Mouse (Mus musculus) heart, embryonic 11.5 days (tissue): ENCODE data around the gene Lsr. TPM values are rescaled to one million over a fixed set of nuclear protein-coding genes. Genes with fewer than 3 reads are reported as not detected.
A peak's percentile ranks its signal among the peaks of the same experiment; 100 is the strongest.

ENCODE experiments used
- ATAC-seq: fragments of 200-750 bp; cut with Nextera tagmentation; replicated peaks from 2 replicates; pipeline ENCODE4 v1.8.0; 2017; ENCODE audit warnings: moderate library complexity; ENCODE audit not compliant: insufficient number of reproducible peaks, low FRiP score, low TSS enrichment
- H3K27ac ChIP-seq: fragments of 300-500 bp; sonication (generic); 2 replicates; pipeline ENCODE4 v1.5.1; 2014; ENCODE audit warnings: mild to moderate bottlenecking, low read depth, low read length
- H3K27me3 ChIP-seq: fragments of 300-500 bp; sonication (generic); 2 replicates; pipeline ENCODE4 v1.6.1; 2014; ENCODE audit warnings: mild to moderate bottlenecking, low read length, mixed read lengths; ENCODE audit not compliant: control insufficient read depth, insufficient read depth
- H3K36me3 ChIP-seq: fragments of 300-500 bp; sonication (generic); 2 replicates; pipeline ENCODE4 v1.6.1; 2014; ENCODE audit warnings: mild to moderate bottlenecking, low read length, moderate library complexity, mixed read lengths; ENCODE audit not compliant: control insufficient read depth, insufficient read depth
- H3K4me1 ChIP-seq: fragments of 300-500 bp; sonication (generic); 2 replicates; pipeline ENCODE4 v1.6.1; 2014; ENCODE audit warnings: low read length; ENCODE audit not compliant: control insufficient read depth, insufficient read depth
- H3K4me2 ChIP-seq: fragments of 300-500 bp; sonication (generic); 2 replicates; pipeline ENCODE4 v1.6.1; 2014; ENCODE audit warnings: mild to moderate bottlenecking, moderate library complexity
- H3K4me3 ChIP-seq: fragments of 300-500 bp; sonication (generic); 2 replicates; pipeline ENCODE4 v1.5.1; 2014; ENCODE audit warnings: low read depth, low read length
- H3K9ac ChIP-seq: fragments of 300-500 bp; sonication (generic); 2 replicates; pipeline ENCODE4 v1.6.1; 2014; ENCODE audit warnings: mild to moderate bottlenecking, low read depth, low read length, moderate library complexity
- H3K9me3 ChIP-seq: fragments of 300-500 bp; sonication (generic); replicated peaks from 2 replicates; pipeline ENCODE4 v1.6.1; 2016; ENCODE audit warnings: low read length; ENCODE audit not compliant: control insufficient read depth
- WGBS: fragments of 180-500 bp; shearing (Covaris S2); extraction: QIAGEN DNeasy Blood & Tissue Kit; methylation state at CpG from one replicate; pipeline ENCODE4 v1.1.7; 2014; ENCODE audit not compliant: insufficient replicate concordance; 5-methylcytosine and 5-hydroxymethylcytosine counted together
- polyA plus RNA-seq: library from polyadenylated mRNA; unstranded; fragments of >200 nt; fragmentation: Nextera tagmentation; extraction: Ambion mirVana; gene quantifications from 2 replicates; pipeline ENCODE4 v1.2.1, GENCODE M21; 2014

The Lsr gene
- polyA plus RNA-seq = 11.6 and 14.4 TPM in 2 replicates

- peak within 1 kb of the TSS; percentile 50 for H3K4me3 ChIP-seq
- peak within 1 kb of the TSS; percentile 70 for H3K4me2 ChIP-seq
- H3K27me3 ChIP-seq = peaks cover 18% of the 10 kb centered on the region
- no peak within 1 kb of the TSS for H3K27ac ChIP-seq
- peak within 1 kb of the TSS; percentile 67 for H3K9ac ChIP-seq
- H3K36me3 ChIP-seq = no peaks in the 10 kb centered on the region
- 0% methylated on average over 19 of the region's 19 CpGs for WGBS
- no peaks in the 10 kb centered on the region for H3K9me3 ChIP-seq
- ATAC-seq = no peak
- peaks cover 5% of the 10 kb centered on the region; the same call in 1 of the 2 replicates for H3K4me1 ChIP-seq
Measured at GRCm38 (mm10) chr7:30973251-30973500, at the start of gene Lsr. Gene Lsr (minus strand): TSS chr7:30973464.

GRCm38 (mm10) chr7:31017104-31017901, 44.0 kb upstream of the Lsr start:
- 45% methylated on average over 10 of the region's 10 CpGs for WGBS
- H3K27ac ChIP-seq = peak overlapping the region; percentile 64
- ATAC-seq = peak; percentile 78
- H3K4me2 ChIP-seq = peak overlapping the region; percentile 34
- H3K36me3 ChIP-seq = no peaks in the 10 kb centered on the region
- H3K4me3 ChIP-seq = no peak overlapping the region
- H3K4me1 ChIP-seq = peaks cover 13% of the 10 kb centered on the region
- H3K9me3 ChIP-seq = no peaks in the 10 kb centered on the region
- H3K27me3 ChIP-seq = no peaks in the 10 kb centered on the region
- no peak overlapping the region for H3K9ac ChIP-seq

GRCm38 (mm10) chr7:31012971-31013370, 39.7 kb upstream of the Lsr start:
- H3K9ac ChIP-seq = no peak overlapping the region
- peaks cover 13% of the 10 kb centered on the region for H3K4me1 ChIP-seq
- WGBS = 68% methylated on average over 5 of the region's 5 CpGs
- H3K27ac ChIP-seq = no peak overlapping the region
- H3K4me3 ChIP-seq = no peak overlapping the region
- no peaks in the 10 kb centered on the region for H3K27me3 ChIP-seq
- ATAC-seq = no peak
- H3K9me3 ChIP-seq = no peaks in the 10 kb centered on the region
- no peaks in the 10 kb centered on the region for H3K36me3 ChIP-seq
- H3K4me2 ChIP-seq = no peak overlapping the region

- no peaks in the 10 kb centered on the region for H3K36me3 ChIP-seq
- no peaks in the 10 kb centered on the region for H3K27me3 ChIP-seq
- H3K4me1 ChIP-seq = no peaks in the 10 kb centered on the region
- H3K9ac ChIP-seq = no peak overlapping the region
- 73% methylated on average over 3 of the region's 3 CpGs for WGBS
- H3K9me3 ChIP-seq = no peaks in the 10 kb centered on the region
- H3K4me3 ChIP-seq = no peak overlapping the region
- no peak overlapping the region for H3K4me2 ChIP-seq
- ATAC-seq = no peak
- H3K27ac ChIP-seq = no peak overlapping the region
Measured at GRCm38 (mm10) chr7:31008889-31009288, 35.6 kb upstream of the Lsr start.

GRCm38 (mm10) chr7:31008175-31008574, 34.9 kb upstream of the Lsr start:
- H3K4me3 ChIP-seq = no peak overlapping the region
- WGBS = 67% methylated on average over 1 of the region's 1 CpGs
- ATAC-seq = no peak
- no peaks in the 10 kb centered on the region for H3K36me3 ChIP-seq
- H3K4me1 ChIP-seq = no peaks in the 10 kb centered on the region
- H3K27ac ChIP-seq = no peak overlapping the region
- no peaks in the 10 kb centered on the region for H3K27me3 ChIP-seq
- H3K4me2 ChIP-seq = no peak overlapping the region
- H3K9ac ChIP-seq = no peak overlapping the region
- H3K9me3 ChIP-seq = no peaks in the 10 kb centered on the region

GRCm38 (mm10) chr7:31007775-31008174, 34.5 kb upstream of the Lsr start:
- no peak overlapping the region for H3K4me3 ChIP-seq
- H3K27ac ChIP-seq = no peak overlapping the region
- 53% methylated on average over 1 of the region's 1 CpGs for WGBS
- H3K27me3 ChIP-seq = no peaks in the 10 kb centered on the region
- no peaks in the 10 kb centered on the region for H3K36me3 ChIP-seq
- ATAC-seq = no peak
- no peak overlapping the region for H3K9ac ChIP-seq
- H3K9me3 ChIP-seq = no peaks in the 10 kb centered on the region
- no peaks in the 10 kb centered on the region for H3K4me1 ChIP-seq
- H3K4me2 ChIP-seq = no peak overlapping the region

GRCm38 (mm10) chr7:31002650-31003049, 29.4 kb upstream of the Lsr start:
- 47% methylated on average over 8 of the region's 8 CpGs for WGBS
- ATAC-seq = no peak
- Histone ChIP-seq H3K36me3 (no peaks in the 10 kb centered on the region), H3K4me2 (no peak overlapping the region), H3K9ac (no peak overlapping the region), H3K27me3 (no peaks in the 10 kb centered on the region), H3K4me3 (no peak overlapping the region), H3K4me1 (peaks cover 11% of the 10 kb centered on the region), H3K9me3 (no peaks in the 10 kb centered on the region), H3K27ac (no peak overlapping the region)

GRCm38 (mm10) chr7:31000505-31001020, 27.3 kb upstream of the Lsr start:
- Histone ChIP-seq H3K9me3 (0 out of 2 replicates have a peak, but pooled peaks cover 3% of the 10 kb centered on the region), H3K4me3 (no peak overlapping the region), H3K27ac (peak overlapping the region; percentile 64), H3K36me3 (no peaks in the 10 kb centered on the region), H3K4me2 (peak overlapping the region; percentile 35), H3K9ac (peak overlapping the region; percentile 39; the same call in 1 of the 2 replicates), H3K27me3 (no peaks in the 10 kb centered on the region), H3K4me1 (peaks cover 11% of the 10 kb centered on the region)
- ATAC-seq = peak; percentile 72
- WGBS = 16% methylated on average over 7 of the region's 7 CpGs

GRCm38 (mm10) chr7:30996491-30996890, 23.2 kb upstream of the Lsr start:
- Histone ChIP-seq H3K9me3 (0 out of 2 replicates have a peak, but pooled peaks cover 3% of the 10 kb centered on the region), H3K27me3 (no peaks in the 10 kb centered on the region), H3K9ac (no peak overlapping the region), H3K4me2 (no peak overlapping the region), H3K4me1 (peaks cover 15% of the 10 kb centered on the region), H3K4me3 (no peak overlapping the region), H3K36me3 (no peaks in the 10 kb centered on the region), H3K27ac (no peak overlapping the region)
- no peak for ATAC-seq
- WGBS = 86% methylated on average over 2 of the region's 2 CpGs
